Mouse (Mus musculus) E14TG2a.4 (cell line): ENCODE data around the gene Ccdc60.

Source experiments
- CTCF ChIP-seq: conservative IDR thresholded peaks from 2 replicates; pipeline ENCODE4 v1.5.1; 2014; ENCODE audit warnings: low read length
- NANOG ChIP-seq: IDR thresholded peaks from 2 replicates; pipeline ENCODE4 v1.6.1; 2014; ENCODE audit warnings: borderline replicate concordance, low read length, mixed read lengths

GRCm38 (mm10) chr5:116288849-116289570 is at the start of gene Ccdc60:
- TF ChIP-seq CTCF (no peak), NANOG (no peak)
